Mouse (Mus musculus) hindbrain, embryonic 15.5 days (tissue): Measurements from ENCODE around the gene Ubr4. TPM values are rescaled to one million over a fixed set of nuclear protein-coding genes. Genes with fewer than 3 reads are reported as not detected.

ENCODE experiments used
- ATAC-seq: fragments of 200-750 bp; cut with Nextera tagmentation; 2 replicates; pipeline ENCODE4 v1.8.0; 2017; ENCODE audit warnings: low read depth, moderate number of reproducible peaks, moderate TSS enrichment; ENCODE audit not compliant: low FRiP score
- H3K27ac ChIP-seq: fragments of 300-500 bp; sonication (generic); replicated peaks from 2 replicates; pipeline ENCODE4 v1.5.1; 2015; ENCODE audit warnings: mild to moderate bottlenecking, inconsistent platforms
- H3K27me3 ChIP-seq: fragments of 300-500 bp; sonication (generic); 2 replicates; pipeline ENCODE4 v1.6.1; 2015; ENCODE audit warnings: control low read depth, inconsistent platforms
- H3K36me3 ChIP-seq: fragments of 300-500 bp; sonication (generic); 2 replicates; pipeline ENCODE4 v1.6.1; 2015; ENCODE audit warnings: control low read depth, inconsistent platforms
- H3K4me1 ChIP-seq: fragments of 300-500 bp; sonication (generic); replicated peaks from 2 replicates; pipeline ENCODE4 v1.6.1; 2015; ENCODE audit warnings: control low read depth, inconsistent platforms
- H3K4me2 ChIP-seq: fragments of 300-500 bp; sonication (generic); 2 replicates; pipeline ENCODE4 v1.6.1; 2015; ENCODE audit warnings: moderate library complexity, mild to moderate bottlenecking, inconsistent platforms
- H3K4me3 ChIP-seq: fragments of 300-500 bp; sonication (generic); 2 replicates; pipeline ENCODE4 v1.5.1; 2015; ENCODE audit warnings: mild to moderate bottlenecking, inconsistent platforms
- H3K9ac ChIP-seq: fragments of 300-500 bp; sonication (generic); 2 replicates; pipeline ENCODE4 v1.6.1; 2015; ENCODE audit warnings: inconsistent platforms
- H3K9me3 ChIP-seq: fragments of 300-500 bp; sonication (generic); 2 replicates; pipeline ENCODE4 v1.6.1; 2016; ENCODE audit warnings: control low read depth, inconsistent platforms
- WGBS: fragments of 180-500 bp; shearing (Covaris S2); methylation state at CpG from one replicate; pipeline ENCODE4 v1.1.7; 2015; 5-methylcytosine and 5-hydroxymethylcytosine counted together
- polyA plus RNA-seq: library from polyadenylated mRNA; unstranded; fragments of >200 nt; fragmentation: Nextera tagmentation; extraction: Ambion mirVana; gene quantifications from 2 replicates; pipeline ENCODE4 v1.2.1, GENCODE M21; 2015

The Ubr4 gene
- polyA plus RNA-seq, 1 experiment from 2014 or later: 96.8 TPM

DNA sequence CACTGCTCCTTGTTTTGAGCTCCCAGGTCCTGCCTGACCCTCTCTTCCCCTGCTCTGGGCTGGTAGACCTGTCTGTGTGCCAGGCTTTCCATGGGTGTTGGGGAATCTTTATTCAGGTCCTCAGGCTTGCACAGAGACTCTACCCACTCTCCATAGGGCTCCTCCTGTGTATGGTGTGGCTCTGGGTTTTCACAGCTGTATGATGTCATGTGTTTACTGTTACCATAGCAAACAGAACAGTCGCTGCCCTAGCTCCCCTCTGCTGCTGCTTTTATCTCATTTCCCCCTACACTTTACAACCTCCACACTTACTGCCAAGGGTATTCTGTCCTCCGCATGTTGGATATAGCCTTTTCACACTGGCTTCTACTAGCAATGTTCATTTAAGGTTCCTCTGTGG is 43.0 kb downstream of the Ubr4 start:
- ATAC-seq: no peak

DNA sequence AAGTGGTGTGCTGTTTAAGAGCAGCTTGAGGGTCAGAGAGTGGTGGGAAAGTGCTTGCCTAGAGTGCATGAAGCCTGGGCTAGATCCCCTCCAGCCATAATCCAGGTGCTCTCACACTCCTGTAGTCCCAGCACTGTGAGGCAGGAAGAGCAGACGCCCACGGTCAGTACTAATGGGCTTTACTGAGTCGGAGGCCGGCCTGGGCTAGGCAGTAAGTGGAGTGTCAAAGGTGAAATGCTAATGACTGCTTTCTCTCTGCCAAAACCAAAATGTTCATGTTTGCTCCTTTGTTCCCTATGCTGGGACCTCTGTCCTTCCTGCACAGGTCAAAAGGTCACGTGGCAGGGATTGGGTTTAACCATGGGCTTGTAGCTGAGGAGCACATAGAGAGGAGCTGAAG is 48.1 kb downstream of the Ubr4 start:
- Histone ChIP-seq H3K4me2 (no peak overlapping the region), H3K27ac (no peak overlapping the region), H3K27me3 (no peaks in the 10 kb centered on the region), H3K9ac (no peak overlapping the region), H3K4me1 (no peaks in the 10 kb centered on the region), H3K9me3 (no peaks in the 10 kb centered on the region), H3K36me3 (peaks cover 83% of the 10 kb centered on the region), H3K4me3 (no peak overlapping the region)
- 81% methylated on average over 5 of the region's 5 CpGs for whole genome bisulfite sequencing
- no peak for ATAC-seq

More for the DNA sequence above, 43.0 kb downstream of the Ubr4 start:
- peaks cover 84% of the 10 kb centered on the region for H3K36me3 ChIP-seq
- 80% methylated on average over 2 of the region's 2 CpGs for WGBS
- H3K27ac ChIP-seq: no peak overlapping the region
- no peaks in the 10 kb centered on the region for H3K9me3 ChIP-seq
- no peak overlapping the region for H3K9ac ChIP-seq
- H3K4me1 ChIP-seq: no peaks in the 10 kb centered on the region
- no peak overlapping the region for H3K4me2 ChIP-seq
- no peak overlapping the region for H3K4me3 ChIP-seq
- no peaks in the 10 kb centered on the region for H3K27me3 ChIP-seq

DNA sequence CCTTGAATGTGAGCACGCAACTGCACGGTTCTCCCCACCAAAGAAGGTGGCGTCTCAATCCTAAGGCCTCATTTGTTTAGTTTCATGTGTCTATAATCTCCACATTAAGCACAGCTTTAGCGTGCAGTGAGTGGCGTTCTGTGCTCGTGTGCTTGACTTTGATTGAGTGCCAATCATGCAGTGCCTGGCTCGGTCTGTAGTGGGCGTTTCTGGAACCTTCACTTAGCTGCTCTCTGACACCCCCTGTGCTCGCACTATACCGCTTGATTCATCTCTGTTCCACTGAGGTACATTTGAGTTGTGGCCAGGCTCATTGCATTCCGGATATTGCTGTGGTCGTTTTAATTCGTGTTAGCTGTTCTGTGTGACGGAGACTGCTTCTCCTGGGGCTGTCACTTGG is 50.8 kb downstream of the Ubr4 start:
- H3K4me3 ChIP-seq: no peak overlapping the region
- H3K9me3 ChIP-seq: no peaks in the 10 kb centered on the region
- H3K9ac ChIP-seq: no peak overlapping the region
- H3K27ac ChIP-seq: no peak overlapping the region
- WGBS: 84% methylated on average over 14 of the region's 14 CpGs
- H3K4me2 ChIP-seq: no peak overlapping the region
- no peak for ATAC-seq
- H3K36me3 ChIP-seq: peaks cover 91% of the 10 kb centered on the region
- H3K27me3 ChIP-seq: no peaks in the 10 kb centered on the region
- H3K4me1 ChIP-seq: no peaks in the 10 kb centered on the region

DNA sequence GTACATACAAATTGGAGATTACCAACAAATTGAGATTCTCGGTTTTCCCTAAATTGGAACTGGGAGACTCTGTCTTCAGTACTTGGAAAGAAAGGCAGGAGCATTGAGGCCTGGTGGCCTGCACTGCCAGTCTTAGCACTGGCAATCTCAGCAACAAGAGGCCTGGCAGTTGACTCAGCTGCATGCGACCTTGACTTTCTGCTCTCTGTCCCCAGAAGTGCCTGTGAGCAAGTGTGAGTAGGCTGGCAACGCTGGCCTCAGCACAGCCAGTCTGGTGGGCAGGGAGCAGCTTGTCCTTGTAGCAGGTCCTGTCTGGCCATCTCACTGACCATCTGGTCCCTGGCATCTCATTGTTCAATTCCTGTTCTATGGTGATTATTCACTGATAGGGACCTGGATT is 58.9 kb downstream of the Ubr4 start:
- Histone ChIP-seq H3K9me3 (no peaks in the 10 kb centered on the region), H3K4me1 (no peaks in the 10 kb centered on the region), H3K27ac (no peak overlapping the region), H3K9ac (no peak overlapping the region), H3K36me3 (peaks cover 97% of the 10 kb centered on the region), H3K4me2 (no peak overlapping the region), H3K27me3 (no peaks in the 10 kb centered on the region), H3K4me3 (no peak overlapping the region)
- ATAC-seq: no peak
- WGBS: 94% methylated on average over 3 of the region's 3 CpGs

DNA sequence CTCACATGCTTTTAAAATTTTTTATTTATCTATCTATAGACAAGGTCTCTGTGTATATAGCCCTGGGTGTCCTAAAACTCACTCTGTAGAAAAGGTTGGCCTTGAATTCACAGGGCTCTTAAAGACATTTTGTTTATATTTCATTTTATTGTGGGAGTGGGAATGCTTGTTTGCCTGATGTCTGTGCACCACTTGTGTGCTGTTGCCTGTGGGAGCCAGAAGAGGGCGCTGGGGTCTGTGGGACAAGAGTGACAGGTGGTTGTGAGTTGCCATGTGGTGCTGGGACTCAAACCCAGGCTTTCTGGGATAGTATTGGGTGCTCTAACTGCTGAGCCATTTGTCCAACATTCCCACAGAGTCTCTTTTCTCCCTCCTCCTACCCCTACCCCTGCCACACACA is 65.5 kb downstream of the Ubr4 start:
- no peak for ATAC-seq
- Histone ChIP-seq H3K27me3 (no peaks in the 10 kb centered on the region), H3K4me2 (no peak overlapping the region), H3K9ac (no peak overlapping the region), H3K27ac (no peak overlapping the region), H3K4me3 (no peak overlapping the region), H3K9me3 (no peaks in the 10 kb centered on the region), H3K36me3 (peaks cover 96% of the 10 kb centered on the region), H3K4me1 (no peaks in the 10 kb centered on the region)
- 61% methylated on average over 1 of the region's 1 CpGs for WGBS

DNA sequence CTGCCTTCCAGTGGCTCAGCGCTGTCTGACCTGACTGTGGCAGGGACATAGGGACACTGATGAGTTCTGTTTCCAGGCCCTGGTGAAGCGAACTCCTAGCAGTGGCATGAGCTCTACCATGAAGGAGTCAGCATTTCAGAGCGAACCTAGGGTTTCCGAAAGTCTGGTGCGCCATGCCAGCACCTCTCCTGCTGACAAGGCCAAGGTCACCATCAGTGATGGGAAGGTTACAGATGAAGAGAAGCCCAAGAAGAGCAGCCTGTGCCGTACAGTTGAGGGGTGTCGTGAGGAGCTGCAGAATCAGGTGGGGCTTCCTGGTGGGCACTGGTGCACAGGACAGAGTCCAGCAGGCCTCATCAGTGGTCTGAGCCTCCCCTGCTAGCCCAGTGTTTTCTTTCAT is 69.2 kb downstream of the Ubr4 start:
- WGBS: 95% methylated on average over 7 of the region's 7 CpGs
- no peak for ATAC-seq
- Histone ChIP-seq H3K9ac (no peak overlapping the region), H3K27me3 (no peaks in the 10 kb centered on the region), H3K4me1 (no peaks in the 10 kb centered on the region), H3K4me2 (no peak overlapping the region), H3K36me3 (peaks cover 96% of the 10 kb centered on the region), H3K4me3 (no peak overlapping the region), H3K27ac (no peak overlapping the region), H3K9me3 (no peaks in the 10 kb centered on the region)

DNA sequence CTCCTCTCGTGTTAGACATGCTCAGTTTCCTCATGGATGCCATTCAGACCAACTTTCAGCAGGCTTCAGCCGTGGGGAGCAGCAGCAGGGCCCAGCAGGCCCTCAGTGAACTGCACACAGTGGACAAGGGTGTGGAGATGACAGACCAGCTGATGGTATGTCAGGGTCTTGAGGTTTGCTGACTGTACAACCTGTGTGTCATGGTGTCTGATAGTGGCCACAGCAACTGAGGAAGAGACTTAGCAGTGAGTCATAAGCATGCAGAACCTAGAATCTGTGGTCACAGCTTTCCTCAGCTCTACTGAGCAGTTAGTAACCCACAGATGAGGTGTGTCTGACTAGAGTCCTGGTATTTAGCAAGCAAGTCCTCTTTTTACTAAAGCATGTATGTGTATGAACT is 70.0 kb downstream of the Ubr4 start:
- WGBS: 89% methylated on average over 2 of the region's 2 CpGs
- H3K4me3 ChIP-seq: no peak overlapping the region
- no peak for ATAC-seq
- no peak overlapping the region for H3K27ac ChIP-seq
- no peak overlapping the region for H3K4me2 ChIP-seq
- no peaks in the 10 kb centered on the region for H3K27me3 ChIP-seq
- H3K9ac ChIP-seq: no peak overlapping the region
- H3K9me3 ChIP-seq: no peaks in the 10 kb centered on the region
- peaks cover 96% of the 10 kb centered on the region for H3K36me3 ChIP-seq
- no peaks in the 10 kb centered on the region for H3K4me1 ChIP-seq

DNA sequence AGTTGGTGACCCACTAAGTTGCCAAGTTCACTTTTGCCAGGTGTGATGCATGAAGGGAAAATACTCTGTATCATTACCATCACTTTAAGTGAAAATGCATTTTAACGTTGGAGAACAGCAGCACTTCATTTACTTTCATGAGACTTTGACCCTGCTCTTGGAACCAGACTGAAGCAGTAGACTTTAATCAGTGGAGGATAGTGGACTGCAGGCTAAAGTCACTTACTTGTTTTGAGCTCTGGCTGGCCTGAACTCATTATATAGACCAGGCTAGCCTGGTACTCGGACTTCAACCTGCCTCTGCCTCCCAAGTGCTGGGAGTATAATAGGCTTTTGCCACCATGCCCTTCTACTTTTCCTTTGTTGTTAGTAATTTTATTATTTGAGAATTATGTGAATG is 70.9 kb downstream of the Ubr4 start:
- 81% methylated on average over 2 of the region's 2 CpGs for WGBS
- ATAC-seq: no peak

DNA sequence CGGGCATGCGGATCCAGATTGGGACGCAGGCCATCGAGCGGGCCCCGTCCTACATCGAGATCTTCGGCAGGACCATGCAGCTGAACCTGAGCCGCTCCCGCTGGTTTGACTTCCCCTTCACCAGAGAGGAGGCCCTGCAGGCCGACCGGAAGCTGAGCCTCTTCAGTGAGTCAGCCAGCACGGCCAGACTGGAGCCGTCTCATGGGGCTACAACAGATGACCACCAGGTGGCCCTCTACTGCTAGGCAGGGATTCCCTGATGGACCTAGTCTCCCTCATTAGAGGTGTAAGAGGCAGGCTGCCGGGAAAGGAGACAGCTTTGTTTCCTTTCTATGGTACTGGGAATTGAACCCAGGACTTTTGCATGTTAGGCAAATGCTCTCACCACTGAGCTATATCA is 77.8 kb downstream of the Ubr4 start:
- no peak overlapping the region for H3K4me3 ChIP-seq
- no peaks in the 10 kb centered on the region for H3K4me1 ChIP-seq
- no peak overlapping the region for H3K27ac ChIP-seq
- H3K4me2 ChIP-seq: no peak overlapping the region
- WGBS: 34% methylated on average over 15 of the region's 15 CpGs
- peaks cover 96% of the 10 kb centered on the region for H3K36me3 ChIP-seq
- H3K9me3 ChIP-seq: no peaks in the 10 kb centered on the region
- H3K9ac ChIP-seq: no peak overlapping the region
- no peak for ATAC-seq
- H3K27me3 ChIP-seq: no peaks in the 10 kb centered on the region

More for the DNA sequence above, 70.9 kb downstream of the Ubr4 start:
- H3K4me3 ChIP-seq: no peak overlapping the region
- H3K4me2 ChIP-seq: no peak overlapping the region
- H3K27ac ChIP-seq: no peak overlapping the region
- no peaks in the 10 kb centered on the region for H3K27me3 ChIP-seq
- H3K4me1 ChIP-seq: no peaks in the 10 kb centered on the region
- no peaks in the 10 kb centered on the region for H3K9me3 ChIP-seq
- H3K36me3 ChIP-seq: peaks cover 97% of the 10 kb centered on the region
- H3K9ac ChIP-seq: no peak overlapping the region

DNA sequence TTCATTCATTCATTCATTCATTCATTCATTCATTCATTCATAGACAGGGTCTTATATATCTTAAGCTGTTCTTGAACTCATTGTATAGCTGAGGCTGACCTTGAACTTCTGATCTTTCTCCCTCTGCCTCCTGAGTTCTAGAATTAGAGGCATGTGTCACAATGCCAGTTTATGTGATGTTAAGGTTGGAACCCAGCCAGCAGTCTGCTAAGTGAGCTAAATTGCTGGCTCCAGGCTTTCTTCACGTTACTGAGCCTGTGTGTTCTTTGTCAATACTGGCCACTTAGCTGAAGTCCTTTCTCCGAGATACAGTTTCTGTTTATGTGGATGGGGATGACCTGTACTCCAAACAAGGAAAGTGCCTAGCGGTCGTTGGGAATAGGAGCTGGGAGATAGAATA is 78.5 kb downstream of the Ubr4 start:
- no peak overlapping the region for H3K4me2 ChIP-seq
- no peaks in the 10 kb centered on the region for H3K27me3 ChIP-seq
- peaks cover 96% of the 10 kb centered on the region for H3K36me3 ChIP-seq
- no peak overlapping the region for H3K9ac ChIP-seq
- H3K9me3 ChIP-seq: no peaks in the 10 kb centered on the region
- H3K4me1 ChIP-seq: no peaks in the 10 kb centered on the region
- WGBS: 78% methylated on average over 4 of the region's 4 CpGs
- no peak overlapping the region for H3K27ac ChIP-seq
- H3K4me3 ChIP-seq: no peak overlapping the region
- ATAC-seq: no peak

DNA sequence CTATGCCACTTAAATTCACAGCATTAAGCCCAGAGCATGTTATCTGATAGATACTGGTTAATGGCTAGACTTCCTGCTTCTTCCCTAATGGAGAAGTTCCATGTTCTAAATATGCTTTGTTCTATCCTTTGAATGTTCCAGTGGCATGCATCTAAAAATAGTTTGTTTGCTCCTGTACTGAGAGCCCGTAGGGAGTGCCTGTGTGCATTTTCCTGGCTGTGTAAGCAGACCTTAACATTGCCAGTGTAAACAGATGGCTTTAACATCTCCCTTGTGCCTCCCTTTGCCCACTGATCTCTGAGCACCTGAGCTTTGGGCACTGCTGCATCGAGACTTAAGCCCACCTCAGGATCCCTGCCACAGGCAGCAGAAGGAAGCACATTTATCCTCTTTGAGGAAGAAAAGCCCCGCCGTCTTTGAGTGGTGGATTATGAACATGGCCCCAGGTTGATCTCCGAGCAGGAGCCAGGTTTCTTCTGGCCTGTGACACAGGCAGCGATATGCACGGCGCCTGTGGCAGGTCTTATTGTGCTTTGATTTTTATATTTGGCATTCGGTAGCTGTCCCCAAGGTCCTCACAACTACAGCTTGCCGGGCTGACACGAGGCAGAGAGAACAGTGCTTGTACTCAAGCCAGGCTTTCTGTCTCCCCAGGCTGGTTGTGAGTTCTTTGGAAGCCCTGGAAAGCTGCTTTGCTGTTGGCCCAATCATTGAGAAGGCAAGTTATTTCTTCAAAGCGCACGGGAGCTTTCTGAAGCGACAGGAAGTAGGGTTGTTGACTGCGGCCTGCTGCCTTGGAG is 80.8 kb downstream of the Ubr4 start:
- H3K27ac ChIP-seq: no peak overlapping the region
- no peaks in the 10 kb centered on the region for H3K27me3 ChIP-seq
- no peak for ATAC-seq

DNA sequence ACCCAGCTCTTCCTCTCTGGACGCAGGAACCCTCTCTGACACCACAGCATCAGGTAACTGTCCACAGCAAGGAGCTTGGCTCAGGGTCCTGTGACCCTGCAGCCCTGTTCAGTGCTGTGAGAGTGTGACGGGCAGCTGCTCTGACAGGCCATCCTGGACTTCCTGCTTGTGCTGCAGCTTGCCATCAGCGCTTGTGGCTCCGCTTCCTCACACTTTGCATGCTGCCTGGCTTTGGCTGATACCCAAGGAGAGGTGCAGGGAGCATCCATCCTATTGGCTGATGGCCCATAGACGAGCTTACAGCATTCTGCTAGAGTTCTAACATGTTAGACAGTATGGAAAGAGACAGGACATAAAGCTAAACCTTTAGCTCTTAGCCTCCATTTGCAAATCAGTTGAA is 88.8 kb downstream of the Ubr4 start:
- no peaks in the 10 kb centered on the region for H3K9me3 ChIP-seq
- no peak for ATAC-seq
- WGBS: 86% methylated on average over 5 of the region's 5 CpGs
- H3K4me2 ChIP-seq: no peak overlapping the region
- no peaks in the 10 kb centered on the region for H3K27me3 ChIP-seq
- H3K27ac ChIP-seq: no peak overlapping the region
- no peaks in the 10 kb centered on the region for H3K4me1 ChIP-seq
- H3K9ac ChIP-seq: no peak overlapping the region
- no peak overlapping the region for H3K4me3 ChIP-seq
- peaks cover 90% of the 10 kb centered on the region for H3K36me3 ChIP-seq

More for the DNA sequence above, 80.8 kb downstream of the Ubr4 start:
- 88% methylated on average over 15 of the region's 15 CpGs for WGBS
- no peak overlapping the region for H3K4me3 ChIP-seq
- no peaks in the 10 kb centered on the region for H3K4me1 ChIP-seq
- H3K4me2 ChIP-seq: no peak overlapping the region
- H3K36me3 ChIP-seq: peaks cover 95% of the 10 kb centered on the region
- no peak overlapping the region for H3K9ac ChIP-seq
- H3K9me3 ChIP-seq: no peaks in the 10 kb centered on the region

DNA sequence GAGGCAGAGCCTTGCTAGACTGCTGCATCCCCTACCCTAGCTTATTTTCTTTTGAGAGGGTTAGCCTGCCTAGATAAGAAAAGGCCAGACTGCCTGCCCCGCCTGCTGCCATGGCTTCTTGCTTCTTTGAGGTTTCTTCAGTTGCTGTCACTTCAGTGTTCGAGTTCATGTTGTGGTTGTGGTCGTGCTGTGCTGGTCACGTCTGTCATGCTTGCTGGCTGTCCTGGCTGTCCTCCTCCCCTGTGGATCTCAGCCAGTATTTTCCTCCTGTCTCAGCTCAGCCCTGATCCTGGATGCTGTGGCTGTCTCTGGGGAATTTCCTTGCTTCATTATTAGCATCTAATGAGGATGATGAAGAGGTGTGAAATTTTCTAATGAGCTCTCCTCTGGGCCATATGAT is 89.4 kb downstream of the Ubr4 start:
- no peak overlapping the region for H3K27ac ChIP-seq
- H3K4me2 ChIP-seq: no peak overlapping the region
- H3K4me3 ChIP-seq: no peak overlapping the region
- H3K9ac ChIP-seq: no peak overlapping the region
- no peaks in the 10 kb centered on the region for H3K27me3 ChIP-seq
- H3K9me3 ChIP-seq: no peaks in the 10 kb centered on the region
- H3K4me1 ChIP-seq: no peaks in the 10 kb centered on the region
- H3K36me3 ChIP-seq: peaks cover 91% of the 10 kb centered on the region
- no peak for ATAC-seq
- 84% methylated on average over 4 of the region's 4 CpGs for WGBS
